Mouse (Mus musculus) retina, postnatal 1 day (tissue): ENCODE results near the gene Dcaf12l2.

ENCODE experiments used
- DNase-seq: peaks from one replicate; pipeline ENCODE4 v3.0.0-alpha.2; 2012

Gene Dcaf12l2

DNA sequence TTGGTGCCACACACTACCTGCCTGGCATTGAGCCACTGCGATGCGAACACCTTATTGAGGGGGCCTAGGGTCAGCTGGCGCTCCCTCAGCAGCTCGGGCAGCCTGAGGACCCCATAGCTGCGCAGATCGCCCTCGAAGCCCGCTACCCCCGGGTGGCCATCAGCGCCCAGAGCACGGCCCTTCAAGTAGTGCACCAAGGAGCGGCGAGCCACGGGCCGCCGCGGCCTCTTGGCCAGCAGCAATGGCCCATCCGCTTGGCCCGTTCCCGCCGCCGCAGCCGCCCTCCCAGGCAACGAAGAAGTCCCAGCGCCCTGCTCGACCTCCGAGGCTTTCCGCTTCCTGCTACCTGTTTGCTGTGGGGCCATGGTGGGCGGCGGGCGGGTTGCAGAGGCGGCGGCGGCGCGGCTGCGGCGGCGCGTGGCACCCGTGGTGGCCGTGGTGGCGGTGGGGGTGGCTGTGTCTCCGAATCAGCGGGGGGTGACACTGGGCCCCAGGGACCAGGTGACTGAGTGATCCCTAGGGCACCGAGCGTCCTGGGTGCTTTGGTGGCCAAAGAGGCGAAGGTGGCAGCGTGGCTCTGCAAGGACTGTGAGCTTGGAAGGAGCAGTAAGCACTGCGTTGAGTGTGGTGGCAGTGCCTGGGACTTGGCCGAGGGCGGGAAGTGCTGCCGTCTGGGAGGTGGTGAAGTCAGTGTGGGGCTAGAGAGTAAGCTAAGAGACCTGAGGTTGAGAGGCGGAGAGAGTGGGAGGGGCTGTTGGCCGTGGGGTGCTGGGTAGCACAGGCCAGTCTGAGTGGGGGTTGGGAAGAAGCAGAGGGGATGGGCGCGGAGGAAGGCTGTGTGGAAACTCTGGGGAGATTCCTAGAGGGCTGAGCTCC lies at the start of gene Dcaf12l2:
TSS of gene Dcaf12l2 (minus strand) at position 697 of the 876 bp plus-strand sequence.
- DNase-seq, result peak; percentile 51

DNA sequence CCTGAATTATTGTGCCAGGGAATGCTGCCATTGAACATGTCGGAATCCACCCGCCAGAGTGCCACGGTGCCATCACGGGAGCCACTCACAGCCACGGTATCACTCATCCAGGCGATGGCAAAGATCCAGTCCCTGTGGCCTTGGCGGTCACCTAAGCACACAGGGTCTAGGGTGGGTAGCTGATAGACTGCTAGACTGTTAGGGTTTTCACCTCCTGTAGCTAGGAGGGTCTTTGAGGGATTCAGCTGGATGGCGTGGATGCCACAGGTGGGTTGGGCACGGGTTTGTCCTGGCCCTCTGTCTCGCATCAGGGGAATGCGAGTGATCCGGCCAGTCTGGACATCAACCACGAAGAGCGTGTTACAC lies 879 bp downstream of the Dcaf12l2 start:
- peak; percentile 4 for DNase-seq
